Mouse (Mus musculus): ENCODE results near the gene Sgo2a. TPM values are rescaled to one million over a fixed set of nuclear protein-coding genes. Genes with fewer than 3 reads are reported as not detected.
"Not testable (repeated sequence)": the region's sequence is repeated elsewhere in the genome, so short reads cannot be mapped to it uniquely, and the experiment has no call there.

The Sgo2a gene
- total RNA-seq (2015) (43.9 and 51.0 TPM in 2 replicates), total RNA-seq (2017) (38.6 and 47.8 TPM in 2 replicates)

DNA sequence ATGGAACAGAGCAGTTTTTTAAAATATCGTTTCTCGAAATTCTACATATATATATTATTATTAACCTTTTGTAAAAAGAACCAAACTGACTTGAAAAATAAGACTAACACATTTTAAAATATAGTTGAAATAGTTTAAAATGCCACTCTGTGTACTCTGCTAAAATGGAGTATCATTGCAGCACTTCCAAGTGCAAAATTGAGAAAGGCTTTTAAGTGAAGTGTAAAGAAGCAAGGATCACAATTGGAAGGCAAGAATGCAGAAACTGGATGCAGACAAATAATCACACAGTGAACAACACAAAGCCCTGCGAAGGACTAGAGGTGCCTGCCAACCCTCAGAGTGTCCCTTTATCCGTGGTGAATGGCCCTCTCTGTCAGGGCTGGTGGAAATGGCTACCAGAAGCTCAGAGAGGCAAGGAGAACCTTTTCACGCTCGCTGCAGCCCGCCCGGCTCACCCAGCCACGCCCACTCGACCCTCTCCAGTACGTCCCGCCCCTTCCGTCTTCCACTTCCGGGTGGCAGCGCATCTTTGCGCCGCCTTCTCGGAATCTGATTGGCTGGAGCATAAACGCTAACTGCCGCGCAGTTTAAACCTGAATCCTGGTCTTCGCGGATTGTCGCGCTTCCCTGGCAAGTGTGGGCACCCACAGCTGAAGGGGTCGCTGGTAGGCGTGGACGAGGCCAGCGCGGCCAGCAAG, at the start of gene Sgo2a:
Gene Sgo2a, plus strand, starts transcription at position 540 of the 701 bp plus-strand sequence.
- ATAC-seq (replicated peaks; ENCODE audit: poor library complexity), result peak; percentile 99

GRCm38 (mm10) chr1:57947552-57948347, 48.0 kb upstream of the Sgo2a start:
- no peak for ATAC-seq (replicated peaks; ENCODE audit: poor library complexity)

DNA sequence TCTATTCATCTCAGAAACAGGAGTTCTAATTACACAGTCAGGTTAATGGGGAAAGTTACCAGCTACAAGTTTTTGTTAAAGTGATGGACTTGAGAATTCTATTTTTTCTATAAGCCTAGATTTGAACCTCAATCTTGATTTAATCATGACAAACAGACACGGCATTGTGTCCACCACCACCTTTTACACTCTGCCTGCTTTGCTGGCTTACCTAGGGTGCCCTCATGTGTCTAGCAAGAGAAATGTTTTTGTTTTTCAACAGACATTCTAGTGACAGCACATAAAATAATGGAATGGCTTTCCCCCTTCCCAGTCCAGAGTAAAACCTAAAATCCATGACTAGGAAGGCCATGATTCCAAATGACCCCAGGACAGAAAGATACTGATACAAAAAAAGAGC, 46.6 kb upstream of the Sgo2a start:
- no peak for ATAC-seq (replicated peaks; ENCODE audit: poor library complexity)

- no peak for ATAC-seq (replicated peaks; ENCODE audit: poor library complexity)
These were observed 46.1 kb upstream of the Sgo2a start for GRCm38 (mm10) chr1:57949716-57950115.

- ATAC-seq (replicated peaks; ENCODE audit: poor library complexity), result no peak
These were observed 43.3 kb upstream of the Sgo2a start for GRCm38 (mm10) chr1:57952509-57952908.

DNA sequence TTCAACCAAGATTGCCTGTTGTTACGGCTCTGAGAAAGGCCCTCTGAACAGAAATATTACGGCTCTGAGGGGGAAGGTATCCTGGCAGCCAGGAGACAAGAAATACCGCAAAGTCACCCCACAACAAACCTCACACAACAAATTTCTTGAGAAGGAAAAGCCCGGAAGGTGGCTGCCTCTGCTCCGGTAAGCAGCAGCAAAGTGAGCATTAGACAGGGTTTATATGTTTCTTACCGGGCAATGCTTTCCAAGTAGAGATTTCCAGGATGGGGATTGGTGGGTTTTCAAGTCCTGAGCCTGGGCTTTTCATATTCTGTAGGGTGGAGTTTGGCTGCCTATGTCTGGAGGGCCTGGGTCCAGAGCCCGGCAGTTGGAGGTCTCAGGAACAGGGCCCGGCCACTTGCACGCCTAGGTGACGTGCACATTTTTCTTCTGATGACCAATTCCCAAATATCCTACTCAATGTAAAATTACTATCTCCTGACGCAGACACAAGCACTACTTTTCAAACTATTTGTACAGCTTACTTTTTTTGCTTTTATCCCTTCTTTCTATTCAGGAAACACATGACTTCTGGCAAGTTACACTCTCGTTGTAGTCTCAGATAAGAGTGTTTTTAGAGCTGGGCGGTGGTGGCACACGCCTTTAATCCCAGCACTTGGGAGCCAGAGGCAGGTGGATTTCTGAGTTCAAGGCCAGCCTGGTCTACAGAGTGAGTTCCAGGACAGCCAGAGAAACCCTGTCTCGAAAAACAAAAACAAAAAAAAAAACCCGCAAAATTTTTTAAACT, 42.0 kb upstream of the Sgo2a start:
- no peak for ATAC-seq (replicated peaks; ENCODE audit: poor library complexity)

GRCm38 (mm10) chr1:57954376-57954765, 41.4 kb upstream of the Sgo2a start:
- ATAC-seq (replicated peaks; ENCODE audit: poor library complexity), result no peak

- ATAC-seq (replicated peaks; ENCODE audit: poor library complexity), result no peak
These were observed 40.0 kb upstream of the Sgo2a start for GRCm38 (mm10) chr1:57955774-57956173.

GRCm38 (mm10) chr1:57969327-57970271, 26.2 kb upstream of the Sgo2a start:
- peak; percentile 99 for ATAC-seq (replicated peaks; ENCODE audit: poor library complexity)

DNA sequence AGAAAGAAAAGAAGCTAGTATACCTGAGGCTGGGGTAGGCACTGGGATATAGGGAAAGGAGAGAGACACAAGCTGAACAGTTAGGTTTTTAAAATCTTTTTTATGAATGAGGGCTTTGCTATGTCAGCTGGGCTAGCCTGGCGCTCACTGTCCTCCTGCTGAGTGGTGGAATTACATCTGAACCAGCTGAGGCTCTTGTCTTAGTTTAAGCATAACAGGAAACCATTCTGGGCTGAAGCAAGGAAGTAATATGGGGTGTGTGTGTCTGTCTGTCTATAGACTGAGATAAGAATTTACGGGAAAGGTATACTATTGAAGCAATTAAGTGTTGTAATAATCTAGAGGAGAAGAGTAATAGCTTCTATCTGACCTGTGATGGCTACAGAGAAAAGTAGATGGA, 24.2 kb upstream of the Sgo2a start:
- no peak for ATAC-seq (replicated peaks; ENCODE audit: poor library complexity)

DNA sequence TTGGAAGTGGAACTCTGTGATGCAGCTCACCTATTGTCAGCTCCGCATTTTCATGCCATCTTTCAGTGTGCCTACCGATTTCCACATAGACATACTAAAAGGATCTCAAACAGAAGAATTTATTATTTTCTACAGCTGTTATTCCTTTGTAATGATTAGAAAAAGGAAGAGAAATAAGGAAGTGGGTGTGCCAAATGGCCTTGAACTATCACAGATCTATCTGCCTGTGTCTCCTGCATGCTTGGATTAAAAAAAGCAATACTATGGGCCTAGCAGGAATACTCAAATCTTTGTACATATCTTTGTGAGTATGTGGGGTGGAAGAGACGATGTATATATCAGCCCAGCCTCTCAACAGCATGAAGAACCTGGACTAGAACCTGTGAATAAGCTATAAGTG, 18.9 kb upstream of the Sgo2a start:
- ATAC-seq (replicated peaks; ENCODE audit: poor library complexity), result 0 out of 2 replicates have a peak, but pooled peaks have one; percentile 26

GRCm38 (mm10) chr1:57989052-57989600, 6.6 kb upstream of the Sgo2a start:
- ATAC-seq (replicated peaks; ENCODE audit: poor library complexity), result 0 out of 2 replicates have a peak, but pooled peaks have one; percentile 20

DNA sequence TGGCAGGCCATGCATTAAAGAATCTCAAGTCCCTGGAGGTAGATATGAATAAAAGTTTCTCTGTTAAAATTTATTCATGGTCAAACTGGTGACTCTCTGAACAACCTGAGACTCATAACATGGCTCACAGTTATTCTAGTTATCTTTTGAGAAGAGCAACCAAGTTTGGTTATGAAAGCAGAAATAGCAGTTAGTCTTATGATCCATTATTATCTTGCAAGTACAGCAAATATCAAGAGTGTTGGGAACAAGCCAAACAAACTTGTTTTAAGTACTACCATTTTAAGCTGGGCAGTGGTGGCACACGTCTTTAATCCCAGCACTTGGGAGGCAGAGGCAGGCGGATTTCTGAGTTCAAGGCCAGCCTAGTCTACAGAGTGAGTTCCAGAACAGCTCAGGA, 4.5 kb upstream of the Sgo2a start:
- no peak for ATAC-seq (replicated peaks; ENCODE audit: poor library complexity)

DNA sequence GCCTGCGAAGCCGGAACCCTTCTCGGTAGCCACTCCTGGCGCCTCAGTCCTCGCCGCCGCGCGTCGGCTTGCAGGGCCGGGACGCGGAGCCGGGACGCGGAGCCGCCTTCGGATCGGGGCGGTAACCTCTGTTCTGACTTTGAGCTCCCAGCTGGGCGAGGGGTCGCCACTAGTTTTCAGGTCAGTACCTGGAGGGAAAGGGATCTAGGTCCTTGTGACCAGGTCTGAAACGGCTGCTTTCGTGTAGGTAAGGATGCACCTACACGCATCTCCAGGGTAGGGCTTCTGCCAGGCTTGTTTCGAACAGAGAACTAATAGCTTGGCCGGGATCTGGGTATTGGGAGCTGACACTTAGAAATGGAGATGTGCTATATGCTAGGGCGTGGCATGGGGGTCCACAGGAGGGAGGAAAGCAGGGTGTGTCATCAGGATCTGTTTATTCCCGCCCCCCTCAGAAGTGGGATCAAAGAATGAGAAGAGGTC, 403 bp downstream of the Sgo2a start:
- peak; percentile 21; the same call in 1 of the 2 replicates for ATAC-seq (replicated peaks; ENCODE audit: poor library complexity)

DNA sequence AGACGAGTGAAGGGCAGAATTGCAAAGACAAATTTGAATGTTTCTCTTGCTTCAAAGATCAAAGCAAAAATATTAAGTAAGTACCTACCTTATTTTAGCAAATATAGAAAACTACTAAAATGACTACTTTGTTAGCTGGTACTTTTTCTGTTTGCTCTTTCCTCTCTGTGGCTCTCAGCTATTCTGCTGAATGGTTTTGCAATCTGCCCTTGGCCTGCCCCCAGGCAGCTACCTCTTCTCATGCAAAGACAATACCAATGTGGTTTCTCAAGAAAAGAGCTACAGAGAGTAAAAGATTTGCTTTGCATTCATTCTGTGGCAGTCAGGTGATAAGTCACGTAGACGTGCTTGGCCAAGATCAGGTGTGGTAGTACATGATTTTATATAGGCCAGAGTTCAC, 2.4 kb downstream of the Sgo2a start:
- no peak for ATAC-seq (replicated peaks; ENCODE audit: poor library complexity)

DNA sequence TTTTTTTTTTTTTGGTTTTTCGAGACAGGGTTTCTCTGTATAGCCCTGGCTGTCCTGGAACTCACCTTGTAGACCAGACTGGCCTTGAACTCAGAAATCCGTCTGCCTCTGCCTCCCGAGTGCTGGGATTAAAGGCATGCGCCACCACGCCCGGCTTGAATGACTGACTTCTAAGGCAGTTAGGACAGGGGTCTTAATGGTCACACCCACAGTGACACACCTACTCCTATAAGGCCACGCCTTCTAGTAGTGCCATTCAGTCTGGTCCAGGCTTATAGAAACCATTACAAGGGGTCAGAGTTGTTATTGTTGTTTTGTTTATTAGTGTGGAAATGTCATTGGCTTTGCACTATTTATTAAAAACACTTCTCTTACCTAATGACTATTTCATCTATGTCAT, 10.6 kb downstream of the Sgo2a start:
- not testable (repeated sequence) for ATAC-seq (replicated peaks; ENCODE audit: poor library complexity)

GRCm38 (mm10) chr1:58018856-58019255, 23.1 kb downstream of the Sgo2a start, which contains the start of gene Kctd18:
Gene Kctd18 (minus strand): TSS chr1:58018956.
- no peak for ATAC-seq (replicated peaks; ENCODE audit: poor library complexity)

DNA sequence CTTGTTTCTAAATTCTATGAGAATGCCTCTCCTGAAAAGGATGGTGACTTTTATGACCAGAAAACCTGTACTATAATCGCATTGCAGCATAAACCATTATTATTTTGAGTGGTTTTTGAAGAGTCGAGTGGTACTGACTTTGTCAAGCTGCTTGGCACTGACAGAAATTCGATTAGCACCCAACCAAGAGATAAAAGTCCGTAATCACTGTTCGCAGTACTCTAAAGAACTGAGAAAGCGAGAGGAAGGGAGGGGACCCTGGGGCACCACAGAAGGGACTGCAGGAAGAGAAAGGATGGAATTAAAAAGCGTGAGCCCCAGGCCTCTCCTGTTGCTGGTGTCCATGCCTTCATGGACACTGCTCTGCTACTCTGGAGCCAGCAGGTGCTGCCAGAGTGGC, 31.9 kb downstream of the Sgo2a start:
- ATAC-seq (replicated peaks; ENCODE audit: poor library complexity), result peak; percentile 17; the same call in 1 of the 2 replicates

GRCm38 (mm10) chr1:58029636-58030117, 33.9 kb downstream of the Sgo2a start, which contains the start of gene Aox1:
Gene Aox1 (plus strand): TSS chr1:58029931.
- ATAC-seq (replicated peaks; ENCODE audit: poor library complexity), result peak; percentile 88

All from megakaryocyte progenitor cell, adult 5-6 weeks (primary cell).